Mouse (Mus musculus) forebrain, embryonic 12.5 days (tissue): ENCODE data around the gene Epn2. TPM values are rescaled to one million over a fixed set of nuclear protein-coding genes. Genes with fewer than 3 reads are reported as not detected.

Experiments
- ATAC-seq: fragments of 200-750 bp; cut with Nextera tagmentation; 2 replicates; pipeline ENCODE4 v1.8.0; 2017; ENCODE audit warnings: moderate TSS enrichment; ENCODE audit not compliant: low FRiP score
- H3K27ac ChIP-seq: fragments of 300-500 bp; sonication (generic); 2 replicates; pipeline ENCODE4 v1.5.1; 2016; ENCODE audit warnings: mild to moderate bottlenecking
- H3K27me3 ChIP-seq: fragments of 300-500 bp; sonication (generic); 2 replicates; pipeline ENCODE4 v1.6.1; 2016; ENCODE audit warnings: mild to moderate bottlenecking
- H3K36me3 ChIP-seq: fragments of 300-500 bp; sonication (generic); replicated peaks from 2 replicates; pipeline ENCODE4 v1.6.1; 2016; ENCODE audit warnings: mild to moderate bottlenecking
- H3K4me1 ChIP-seq: fragments of 300-500 bp; sonication (generic); 2 replicates; pipeline ENCODE4 v1.6.1; 2016
- H3K4me2 ChIP-seq: fragments of 300-500 bp; sonication (generic); 2 replicates; pipeline ENCODE4 v1.6.1; 2016; ENCODE audit warnings: mild to moderate bottlenecking, moderate library complexity
- H3K4me3 ChIP-seq: fragments of 300-500 bp; sonication (generic); replicated peaks from 2 replicates; pipeline ENCODE4 v1.5.1; 2016; ENCODE audit warnings: mild to moderate bottlenecking
- H3K9ac ChIP-seq: fragments of 300-500 bp; sonication (generic); 2 replicates; pipeline ENCODE4 v1.6.1; 2016; ENCODE audit warnings: mild to moderate bottlenecking
- H3K9me3 ChIP-seq: fragments of 300-500 bp; sonication (generic); 2 replicates; pipeline ENCODE4 v1.6.1; 2016
- WGBS: fragments of 180-500 bp; shearing (Covaris S2); methylation state at CpG from one replicate; pipeline ENCODE4 v1.1.7; 2016; 5-methylcytosine and 5-hydroxymethylcytosine counted together
- polyA plus RNA-seq: library from polyadenylated mRNA; unstranded; fragments of >200 nt; fragmentation: Nextera tagmentation; extraction: Ambion mirVana; gene quantifications from 2 replicates; pipeline ENCODE4 v1.2.1, GENCODE M21; 2016

Gene Epn2
- polyA plus RNA-seq, 1 experiment from 2014 or later = 35.5 TPM

- Histone ChIP-seq H3K4me3 (no peak overlapping the region), H3K27me3 (no peaks in the 10 kb centered on the region), H3K9me3 (no peaks in the 10 kb centered on the region), H3K4me1 (no peaks in the 10 kb centered on the region), H3K36me3 (no peaks in the 10 kb centered on the region), H3K4me2 (no peak overlapping the region), H3K27ac (no peak overlapping the region), H3K9ac (no peak overlapping the region)
- no peak for ATAC-seq
- 87% methylated on average over 4 of the region's 4 CpGs for WGBS
Measured at GRCm38 (mm10) chr11:61468534-61468933, 111.0 kb downstream of the Epn2 start.

Other genes with a start within 250 kb of the Epn2 start
- not detected in 2 replicates for gene Slc47a2, start 236.8 kb downstream of the Epn2 start, polyA plus RNA-seq
- 0.19 TPM in 1 of 2 replicates, not detected in the other for gene Slc47a1, start 201.3 kb downstream of the Epn2 start, polyA plus RNA-seq
- gene Rnf112, start 125.6 kb downstream of the Epn2 start, polyA plus RNA-seq = 7.2 and 7.7 TPM in 2 replicates
- gene Mfap4, start 94.3 kb downstream of the Epn2 start, polyA plus RNA-seq = 66.9 and 69.4 TPM in 2 replicates
- gene Mapk7, start 85.3 kb downstream of the Epn2 start, polyA plus RNA-seq = 93.4 and 95.7 TPM in 2 replicates
- gene B9d1, start 74.5 kb downstream of the Epn2 start, polyA plus RNA-seq = 34.6 and 35.6 TPM in 2 replicates
- gene Grap, start 73.6 kb upstream of the Epn2 start, polyA plus RNA-seq = 6.0 and 6.3 TPM in 2 replicates
- 0.47 and 0.79 TPM in 2 replicates for gene Fam83g, start 104.4 kb upstream of the Epn2 start, polyA plus RNA-seq
- gene Slc5a10, start 141.1 kb upstream of the Epn2 start, polyA plus RNA-seq = not detected in 2 replicates
- 62.2 and 64.2 TPM in 2 replicates for gene Prpsap2, start 182.4 kb upstream of the Epn2 start, polyA plus RNA-seq